Mouse (Mus musculus) hindlimb bud, embryonic 11.5 days (tissue): Measurements from ENCODE around the gene Gja5.
"Not testable (repeated sequence)": the region's sequence is repeated elsewhere in the genome, so short reads cannot be mapped to it uniquely, and the experiment has no call there.

Experiments used
- DNase-seq: peaks from one replicate; pipeline ENCODE4 v3.0.0-alpha.2; 2012; ENCODE audit warnings: low read depth, low spot score; ENCODE audit errors: extremely low spot score

The Gja5 gene

GRCm38 (mm10) chr3:97032053-97032496 lies 127.6 kb downstream of the Gja5 start:
- DNase-seq, result no peak

GRCm38 (mm10) chr3:97035558-97035957 lies 131.1 kb downstream of the Gja5 start:
- no peak for DNase-seq

GRCm38 (mm10) chr3:97037119-97037518 lies 132.6 kb downstream of the Gja5 start:
- no peak for DNase-seq

- no peak for DNase-seq
These were observed 135.2 kb downstream of the Gja5 start for GRCm38 (mm10) chr3:97039721-97040120.

- no peak for DNase-seq
These were observed 139.7 kb downstream of the Gja5 start for GRCm38 (mm10) chr3:97044188-97044587.

- DNase-seq, result no peak
These were observed 143.3 kb downstream of the Gja5 start for GRCm38 (mm10) chr3:97047757-97048156.

- DNase-seq, result no peak
These were observed 143.9 kb downstream of the Gja5 start for GRCm38 (mm10) chr3:97048360-97048759.

- no peak for DNase-seq
These were observed 146.8 kb downstream of the Gja5 start for GRCm38 (mm10) chr3:97051264-97051744.

DNA sequence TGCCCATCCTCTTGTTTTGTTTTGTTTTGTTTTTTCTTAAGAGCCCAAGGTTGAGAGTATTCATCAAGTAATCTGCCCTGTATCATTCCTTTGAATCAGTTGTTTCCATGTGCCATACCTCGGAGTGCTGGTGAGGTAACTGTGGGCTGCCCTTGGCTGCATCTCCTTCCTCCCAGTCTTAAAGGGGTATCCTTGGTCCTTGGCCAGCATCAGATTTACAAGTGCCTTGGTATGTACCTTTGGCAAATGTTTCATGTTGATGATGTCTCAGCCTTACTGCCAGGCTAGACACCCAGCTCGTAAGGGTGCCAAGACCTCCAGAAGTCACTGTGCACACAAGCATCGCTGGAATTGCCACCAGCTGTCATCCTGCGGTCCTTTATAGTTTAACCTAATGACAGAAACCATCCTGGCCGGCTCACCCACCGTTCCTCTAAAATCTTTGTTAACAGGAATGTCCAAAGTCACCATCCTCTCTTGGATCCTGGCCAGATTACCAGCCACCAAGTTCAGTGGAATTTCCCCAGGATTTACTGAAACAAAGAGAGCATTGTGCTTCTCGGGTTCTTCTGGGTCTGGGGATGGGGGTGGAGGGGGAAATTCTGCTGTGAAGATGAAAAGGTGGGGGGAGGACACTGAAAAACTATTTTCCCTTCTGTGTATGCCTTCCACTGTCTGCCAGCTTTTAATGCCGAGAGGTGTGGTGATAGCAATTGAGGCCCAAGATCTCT lies 147.7 kb downstream of the Gja5 start:
- no peak for DNase-seq

DNA sequence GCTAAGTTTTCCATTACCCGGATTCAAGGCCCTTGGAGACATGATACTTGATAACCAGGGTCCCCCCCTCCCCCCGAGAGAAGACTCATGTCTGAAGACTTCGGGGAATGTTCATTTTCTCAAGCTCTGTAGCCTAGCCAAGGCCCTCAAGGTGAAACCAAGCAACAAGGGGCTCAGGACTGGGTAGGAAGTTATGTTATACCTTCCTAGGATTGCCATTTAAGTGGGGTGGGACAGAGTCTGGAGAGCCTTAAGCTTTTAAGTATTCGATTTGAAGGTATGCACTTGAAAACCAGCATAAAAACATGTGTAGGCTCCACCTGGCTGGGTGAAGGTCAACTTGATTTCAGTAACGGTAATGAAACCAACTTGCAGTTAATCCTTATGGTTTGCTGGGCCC lies 154.2 kb downstream of the Gja5 start:
- no peak for DNase-seq

DNA sequence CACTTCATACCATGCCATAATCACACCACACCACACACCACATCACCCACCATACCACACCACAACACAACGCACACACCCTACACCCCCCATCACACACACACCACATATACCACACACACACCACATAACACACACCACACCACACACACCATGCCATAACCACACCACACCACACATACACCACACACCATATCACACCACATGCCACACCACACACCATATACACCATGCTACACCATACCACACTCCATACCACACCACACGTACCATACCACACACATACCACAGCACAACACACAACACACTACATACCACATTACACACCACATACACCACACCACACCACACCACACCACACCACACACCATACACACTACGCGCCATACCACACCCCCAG lies 155.6 kb downstream of the Gja5 start:
- no peak for DNase-seq

GRCm38 (mm10) chr3:97062814-97063213 lies 158.3 kb downstream of the Gja5 start:
- no peak for DNase-seq

- no peak for DNase-seq
These were observed 159.6 kb downstream of the Gja5 start for GRCm38 (mm10) chr3:97064046-97064445.

DNA sequence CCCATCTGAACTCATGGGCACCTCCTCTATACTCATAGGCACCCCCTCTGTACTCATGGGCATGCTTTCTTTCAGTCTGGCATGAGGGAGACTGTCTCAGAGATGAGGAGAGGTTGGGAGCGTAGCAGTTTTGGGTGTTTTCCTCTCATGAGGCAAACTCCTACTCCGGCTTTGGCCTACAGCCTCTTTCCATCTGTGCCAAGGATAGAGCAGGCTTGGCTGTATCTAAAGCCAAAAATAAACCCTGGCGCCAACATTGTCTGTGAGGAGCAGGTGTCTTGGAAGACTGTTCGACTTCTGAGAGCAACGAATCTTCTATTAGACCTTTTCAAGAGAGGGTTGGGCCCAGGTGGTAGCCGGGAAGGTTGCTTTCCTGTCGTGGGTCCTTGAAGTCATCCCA lies 165.1 kb downstream of the Gja5 start:
- not testable (repeated sequence) for DNase-seq

DNA sequence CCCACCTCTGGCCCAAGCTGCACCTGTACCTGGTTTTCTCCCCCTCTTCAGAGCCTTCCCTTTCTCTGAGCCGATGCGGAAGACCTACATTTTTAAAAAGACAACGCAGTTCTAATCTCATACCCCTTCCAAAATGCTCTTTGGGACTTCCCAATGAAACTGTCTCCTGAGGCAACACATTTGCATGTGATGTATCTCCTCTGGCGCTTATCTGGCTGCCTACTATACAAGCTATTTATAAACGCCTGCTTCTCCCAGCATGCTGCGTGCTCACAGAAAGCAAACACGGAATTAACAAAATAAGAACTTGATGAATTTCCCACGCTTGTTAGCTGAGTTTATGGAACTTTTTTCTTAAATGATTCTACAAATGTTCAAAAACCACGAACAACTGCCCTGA lies 167.4 kb downstream of the Gja5 start:
- DNase-seq, result not testable (repeated sequence)

DNA sequence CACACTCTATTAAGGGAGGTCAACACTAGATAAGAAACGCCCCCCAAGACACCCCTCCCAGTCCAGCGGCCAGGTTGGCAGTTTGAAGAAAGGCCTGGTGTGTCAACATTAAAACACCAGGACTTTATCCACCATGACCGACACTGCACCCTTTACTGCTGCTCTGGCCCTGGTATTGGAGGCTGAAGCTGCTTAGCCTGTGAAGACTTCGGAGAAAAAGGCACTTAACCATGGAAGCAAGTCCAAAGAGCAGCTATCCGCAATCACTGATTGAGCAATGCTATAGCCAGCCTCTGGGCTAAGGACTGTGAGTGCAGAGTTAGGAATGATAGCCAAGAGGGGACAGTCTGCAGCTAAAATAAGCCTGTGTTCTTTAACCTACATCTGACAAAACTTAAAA lies 167.9 kb downstream of the Gja5 start:
- DNase-seq, result not testable (repeated sequence)

DNA sequence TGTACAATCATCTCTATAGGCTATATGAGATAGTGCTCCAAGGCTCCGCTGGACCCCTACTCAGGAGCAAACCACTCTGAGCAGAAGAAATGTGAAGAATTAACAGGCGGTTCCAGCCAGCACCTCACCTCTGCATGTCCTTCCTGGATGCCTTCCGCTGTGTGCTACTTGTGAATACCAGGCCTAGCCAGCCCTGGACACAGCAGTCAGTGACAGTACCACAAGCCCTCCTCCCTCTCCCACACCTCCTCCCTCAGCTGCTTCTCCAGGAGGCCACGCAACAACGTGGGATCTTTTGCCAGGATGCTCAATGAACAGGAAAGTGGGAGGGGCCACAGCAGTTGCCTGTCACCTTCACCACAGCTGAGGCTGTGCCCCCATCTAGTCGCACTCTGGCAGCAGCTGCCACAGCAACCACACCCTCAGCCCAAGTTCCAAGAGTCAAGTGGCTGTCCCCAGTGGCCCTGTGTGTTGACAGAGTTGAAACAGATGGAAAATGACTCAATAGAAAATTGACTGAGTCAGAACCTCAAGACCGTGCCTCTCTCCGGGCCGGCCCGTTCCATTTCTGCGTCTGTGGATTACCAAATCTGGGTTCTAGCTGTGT lies 171.4 kb downstream of the Gja5 start:
- not testable (repeated sequence) for DNase-seq

DNA sequence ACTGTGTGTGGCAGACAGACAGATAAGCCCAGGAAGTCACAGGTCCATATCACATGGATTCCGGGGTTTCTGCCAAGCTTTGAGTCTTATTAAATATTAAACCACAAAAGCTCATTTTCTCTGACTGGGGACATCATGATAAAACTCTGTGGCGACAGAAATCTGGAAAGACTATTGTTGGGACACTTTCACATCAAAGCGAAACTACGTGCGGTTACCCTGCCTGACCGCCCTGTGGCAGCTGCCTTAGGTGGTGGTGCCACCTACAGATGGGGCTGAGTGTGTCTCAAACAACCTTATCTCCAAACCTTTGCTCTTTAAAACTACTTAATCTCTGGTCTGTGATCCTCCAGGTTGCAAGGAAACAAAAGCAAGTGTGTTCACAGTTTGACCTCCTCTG lies 171.9 kb downstream of the Gja5 start:
- no peak for DNase-seq

DNA sequence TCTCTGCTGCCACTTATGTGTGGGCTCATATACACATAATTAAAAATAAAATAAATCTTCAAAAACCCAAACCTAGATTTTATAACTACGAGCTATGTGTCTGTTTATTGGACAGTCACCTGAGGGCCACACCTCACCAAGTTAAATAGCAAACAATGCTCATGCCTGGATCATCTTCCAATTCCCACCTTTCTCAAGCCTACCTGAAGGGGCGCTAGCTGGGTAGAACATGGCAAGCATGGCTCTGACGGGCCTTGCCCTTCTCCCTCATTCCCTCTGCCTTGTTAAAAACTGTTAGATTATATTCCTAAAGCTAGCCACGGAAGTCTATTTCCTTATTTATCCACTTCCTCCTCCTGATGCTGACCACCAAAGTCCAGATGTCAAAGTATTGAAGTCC lies 173.9 kb downstream of the Gja5 start:
- DNase-seq, result no peak

DNA sequence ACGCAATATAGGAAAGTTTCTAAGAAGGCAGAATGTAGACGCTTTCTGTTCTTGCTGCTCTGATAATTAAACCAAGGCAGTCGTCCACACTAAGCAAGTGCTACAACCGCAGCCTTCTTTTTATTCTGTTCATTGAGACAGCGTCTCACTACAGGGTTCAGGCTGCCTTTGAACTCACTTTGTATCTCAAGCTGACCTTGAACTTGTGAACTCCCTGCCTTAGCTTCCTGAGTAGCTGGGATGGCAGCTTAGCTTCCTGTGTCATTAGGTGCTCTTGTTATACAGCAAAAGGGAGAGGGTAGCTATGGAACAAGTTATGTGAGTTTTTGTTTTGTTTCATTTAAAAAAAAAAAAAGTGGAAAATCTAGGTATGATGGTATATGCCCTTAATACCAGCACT lies 177.7 kb downstream of the Gja5 start:
- DNase-seq, result no peak

GRCm38 (mm10) chr3:97087326-97087725 lies 182.8 kb downstream of the Gja5 start:
- DNase-seq, result no peak

GRCm38 (mm10) chr3:97088291-97088690 lies 183.8 kb downstream of the Gja5 start:
- not testable (repeated sequence) for DNase-seq
